In the genomic region with DNA sequence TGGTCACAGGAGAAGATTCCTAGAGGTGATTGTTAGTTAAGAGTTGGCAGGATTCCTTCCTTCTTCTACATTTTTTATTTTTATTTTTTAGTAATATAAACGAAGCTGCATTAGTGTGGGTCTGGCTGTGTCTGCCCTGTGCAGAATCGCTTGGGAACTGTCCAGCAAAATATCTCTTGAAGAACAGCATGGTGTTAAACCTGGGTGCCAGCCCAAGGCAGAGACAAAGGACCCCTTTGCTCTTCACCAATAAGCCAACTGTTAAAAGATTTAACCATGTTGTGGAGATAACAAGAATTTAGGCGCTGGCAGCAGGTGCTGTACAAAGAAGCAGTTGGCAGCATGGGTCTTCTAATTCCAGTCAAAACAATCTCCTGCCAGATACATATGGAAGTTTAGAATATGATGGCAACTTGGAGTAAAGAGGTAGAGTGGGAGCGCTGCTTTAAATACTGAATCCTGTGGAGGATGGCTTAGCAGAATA, we compare ENCODE assay signal across 24 mouse cellular contexts.
DNase-seq lines count a peak whose midpoint lies in the region; ATAC-seq and TF ChIP-seq lines count a peak whose summit lies in the region.
"Had no signal": no experiment of that assay in that cellular context is flagged by ENCODE, and none has a peak within 500 bp of the region (broad histone marks: within the 10 kb centered on the region; RNA-seq: fewer than 3 reads in every experiment).

No protein-coding gene starts in this region.

- H3K9ac ChIP-seq in forebrain, embryonic 14.5 days (ENCODE audit: low read length) = no peak overlapping the region
- H3K9ac ChIP-seq in hindbrain, embryonic 16.5 days (ENCODE audit: low read depth, low read length) = no peak overlapping the region
- no peak overlapping the region for H3K9ac ChIP-seq in hindbrain, postnatal 0 days (replicated peaks; ENCODE audit: low read length)
- H3K9ac ChIP-seq: embryonic facial prominence, embryonic 12.5 days; embryonic facial prominence, embryonic 15.5 days; heart, embryonic 13.5 days; hindbrain, embryonic 14.5 days; intestine, embryonic 15.5 days had no signal

- 59% methylated on average over 4 of the region's 4 CpGs for WGBS in forebrain, embryonic 14.5 days
- WGBS in forebrain, embryonic 10.5 days = 77% methylated on average over 4 of the region's 4 CpGs
- WGBS in hindbrain, embryonic 16.5 days = 65% methylated on average over 4 of the region's 4 CpGs
- WGBS in hindbrain, postnatal 0 days = 43% methylated on average over 4 of the region's 4 CpGs

- no peak overlapping the region for H3K4me2 ChIP-seq in forebrain, embryonic 14.5 days (ENCODE audit: low read length)
- no peak overlapping the region for H3K4me2 ChIP-seq in hindbrain, embryonic 16.5 days (ENCODE audit: low read length)
- H3K4me2 ChIP-seq in hindbrain, postnatal 0 days (ENCODE audit: low read depth, low read length) = no peak overlapping the region
- H3K4me2 ChIP-seq: embryonic facial prominence, embryonic 12.5 days; embryonic facial prominence, embryonic 15.5 days; heart, embryonic 13.5 days; hindbrain, embryonic 14.5 days; intestine, embryonic 15.5 days had no signal

- no peak overlapping the region for H3K27ac ChIP-seq in forebrain, embryonic 14.5 days (ENCODE audit: low read depth, low read length)
- H3K27ac ChIP-seq in forebrain, embryonic 10.5 days = no peak overlapping the region
- no peak overlapping the region for H3K27ac ChIP-seq in hindbrain, embryonic 16.5 days (ENCODE audit: low read depth, low read length)
- no peak overlapping the region for H3K27ac ChIP-seq in hindbrain, postnatal 0 days
- H3K27ac ChIP-seq: embryonic facial prominence, embryonic 12.5 days; embryonic facial prominence, embryonic 15.5 days; heart, adult 2 months; heart, embryonic 10.5 days; heart, embryonic 13.5 days; hindbrain, embryonic 14.5 days; intestine, embryonic 15.5 days had no signal

- no peaks in the 10 kb centered on the region for H3K9me3 ChIP-seq in forebrain, embryonic 14.5 days (replicated peaks; ENCODE audit: control insufficient read depth, low read length)
- H3K9me3 ChIP-seq in forebrain, embryonic 10.5 days = no peaks in the 10 kb centered on the region
- H3K9me3 ChIP-seq in hindbrain, embryonic 16.5 days (ENCODE audit: control insufficient read depth, low read length) = no peaks in the 10 kb centered on the region
- no peaks in the 10 kb centered on the region for H3K9me3 ChIP-seq in hindbrain, postnatal 0 days (ENCODE audit: low read length)
- H3K9me3 ChIP-seq: embryonic facial prominence, embryonic 12.5 days; embryonic facial prominence, embryonic 15.5 days; heart, embryonic 10.5 days; heart, embryonic 13.5 days; intestine, embryonic 15.5 days had no signal

- H3K4me3 ChIP-seq in forebrain, embryonic 14.5 days (ENCODE audit: low read depth, low read length) = no peak overlapping the region
- no peak overlapping the region for H3K4me3 ChIP-seq in forebrain, embryonic 10.5 days
- H3K4me3 ChIP-seq in hindbrain, embryonic 16.5 days (ENCODE audit: low read length) = no peak overlapping the region
- no peak overlapping the region for H3K4me3 ChIP-seq in hindbrain, postnatal 0 days (ENCODE audit: low read length)
- H3K4me3 ChIP-seq: embryonic facial prominence, embryonic 12.5 days; embryonic facial prominence, embryonic 15.5 days; heart, adult 2 months; heart, embryonic 10.5 days; heart, embryonic 13.5 days; intestine, embryonic 15.5 days had no signal

- no peaks in the 10 kb centered on the region for H3K36me3 ChIP-seq in forebrain, embryonic 14.5 days (ENCODE audit: control insufficient read depth, insufficient read depth, low read length)
- no peaks in the 10 kb centered on the region for H3K36me3 ChIP-seq in forebrain, embryonic 10.5 days (replicated peaks)
- H3K36me3 ChIP-seq in hindbrain, embryonic 16.5 days (ENCODE audit: control insufficient read depth, insufficient read depth, low read length) = no peaks in the 10 kb centered on the region
- H3K36me3 ChIP-seq in hindbrain, postnatal 0 days (ENCODE audit: insufficient read depth, low read length) = no peaks in the 10 kb centered on the region
- H3K36me3 ChIP-seq: embryonic facial prominence, embryonic 12.5 days; embryonic facial prominence, embryonic 15.5 days; heart, embryonic 10.5 days; heart, embryonic 13.5 days; intestine, embryonic 15.5 days had no signal

- no peak for TF ChIP-seq CTCF in hindbrain, postnatal 0 days (IDR thresholded peaks at IDR 0.05; ENCODE audit: low read depth)

- no peaks in the 10 kb centered on the region for H3K27me3 ChIP-seq in forebrain, embryonic 14.5 days (replicated peaks; ENCODE audit: control insufficient read depth, insufficient read depth, low read length)
- no peaks in the 10 kb centered on the region; the same call in 1 of the 2 replicates for H3K27me3 ChIP-seq in forebrain, embryonic 10.5 days (ENCODE audit: poor library complexity, severe bottlenecking)
- no peaks in the 10 kb centered on the region for H3K27me3 ChIP-seq in hindbrain, embryonic 16.5 days (replicated peaks; ENCODE audit: control insufficient read depth, insufficient read depth, low read length)
- no peaks in the 10 kb centered on the region for H3K27me3 ChIP-seq in hindbrain, postnatal 0 days (ENCODE audit: insufficient read depth, low read length)
- H3K27me3 ChIP-seq: embryonic facial prominence, embryonic 12.5 days; embryonic facial prominence, embryonic 15.5 days; heart, embryonic 13.5 days; intestine, embryonic 15.5 days had no signal

- ATAC-seq in forebrain, embryonic 14.5 days = peak; percentile 32; the same call in 1 of the 2 replicates
- peak; percentile 20; the same call in 1 of the 2 replicates for ATAC-seq in hindbrain, embryonic 16.5 days
- ATAC-seq in hindbrain, postnatal 0 days = no peak
- ATAC-seq: CD4-positive, CD25-positive, alpha-beta regulatory T cell, adult 4 months; intestine, embryonic 15.5 days had no signal

- DNase-seq in forebrain, embryonic 14.5 days (ENCODE audit: low spot score) = peak; percentile 62
- no peak for DNase-seq in forebrain, embryonic 10.5 days (ENCODE audit: extremely low spot score, low spot score)
- no peak for DNase-seq in hindbrain, postnatal 0 days (ENCODE audit: low spot score)
- peak; percentile 12 for DNase-seq in testis, postnatal 14 days (ENCODE audit: low spot score)
- DNase-seq in testis, postnatal 10 days (ENCODE audit: low spot score) = no peak
- DNase-seq: adrenal gland, adult 2 months; adrenal gland, postnatal 14 days; cerebellum, adult 11-12 months; cerebellum, adult 9-10 months; cerebellum, postnatal 25 days; gastrocnemius, postnatal 10 days; gastrocnemius, postnatal 36 days; heart, adult 2 months; heart, postnatal 14 days; heart, postnatal 4 days; kidney, adult 11 months had no signal

- H3K4me1 ChIP-seq in forebrain, embryonic 14.5 days (ENCODE audit: control insufficient read depth, insufficient read depth, low read length) = no peaks in the 10 kb centered on the region
- peaks cover 8% of the 10 kb centered on the region for H3K4me1 ChIP-seq in forebrain, embryonic 10.5 days
- H3K4me1 ChIP-seq in hindbrain, embryonic 16.5 days (ENCODE audit: control insufficient read depth, insufficient read depth, low read depth, low read length) = no peaks in the 10 kb centered on the region
- no peaks in the 10 kb centered on the region for H3K4me1 ChIP-seq in hindbrain, postnatal 0 days (ENCODE audit: insufficient read depth, low read length)
- H3K4me1 ChIP-seq: embryonic facial prominence, embryonic 12.5 days; embryonic facial prominence, embryonic 15.5 days; heart, embryonic 10.5 days; heart, embryonic 13.5 days; intestine, embryonic 15.5 days had no signal

Comparison
In these comparisons a context has a peak if more than half of its experiments do, and no peak if none do; other contexts are left out.
1. DNase-seq: peak in forebrain, embryonic 14.5 days (single experiment) and testis, postnatal 14 days (single experiment); none in forebrain, embryonic 10.5 days (single experiment), hindbrain, postnatal 0 days (single experiment) and testis, postnatal 10 days (single experiment).